Mouse (Mus musculus): Measurements from ENCODE around the gene Enpp3. TPM values are rescaled to one million over a fixed set of nuclear protein-coding genes. Genes with fewer than 3 reads are reported as not detected.

Gene Enpp3
- polyA plus RNA-seq, 1 experiment from 2014 or later = 3.3 TPM

DNA sequence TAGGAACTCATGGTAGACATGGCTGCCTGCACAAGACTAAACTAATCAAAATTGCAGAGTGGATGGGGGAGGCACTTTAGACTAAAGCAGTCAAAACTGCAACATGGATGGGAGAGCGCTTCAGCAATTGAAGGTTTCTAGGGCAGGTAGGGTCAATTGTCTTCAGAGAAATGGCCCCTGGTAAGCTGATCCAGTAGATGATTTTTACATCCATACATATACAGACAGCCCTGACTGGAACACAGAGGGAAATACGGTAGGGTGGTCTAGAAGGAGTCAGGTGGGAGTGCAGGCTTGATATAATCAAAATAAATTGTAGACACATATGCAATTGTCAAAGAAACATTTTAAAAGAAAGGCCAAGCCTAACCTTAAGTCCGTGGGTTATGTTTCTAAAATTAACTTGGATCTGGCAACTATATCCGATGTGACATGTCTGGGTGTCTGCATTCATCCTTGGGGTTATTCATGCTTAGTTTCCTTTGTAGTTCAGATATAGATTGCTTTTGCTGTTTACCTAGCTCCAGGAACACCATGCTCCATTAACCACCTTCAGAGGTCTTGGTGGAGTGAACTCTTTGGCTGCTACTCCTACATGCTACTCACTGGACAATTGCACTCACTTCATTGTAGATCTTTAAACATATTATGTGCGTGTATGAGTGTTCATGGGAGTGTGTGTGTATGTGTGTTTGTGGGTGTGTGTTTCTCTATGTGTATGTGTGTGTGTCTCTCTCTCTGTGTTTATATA, 107.4 kb downstream of the Enpp3 start:
- Histone ChIP-seq H3K4me3 (ENCODE audit: low read depth, low read length) (no peak overlapping the region), H3K27me3 (ENCODE audit: control insufficient read depth, insufficient read depth, low read length) (no peaks in the 10 kb centered on the region), H3K4me2 (ENCODE audit: low read depth, low read length) (no peak overlapping the region), H3K4me1 (ENCODE audit: control insufficient read depth, insufficient read depth, low read length) (no peaks in the 10 kb centered on the region), H3K36me3 (ENCODE audit: control insufficient read depth, insufficient read depth, low read length) (no peaks in the 10 kb centered on the region), H3K27ac (ENCODE audit: low read depth, low read length) (no peak overlapping the region), H3K9me3 (ENCODE audit: control insufficient read depth, low read length) (no peaks in the 10 kb centered on the region), H3K9ac (replicated peaks; ENCODE audit: low read depth, low read length) (no peak overlapping the region)
- ATAC-seq (ENCODE audit: low read depth) = no peak
- WGBS = 88% methylated on average over 5 of the region's 5 CpGs

DNA sequence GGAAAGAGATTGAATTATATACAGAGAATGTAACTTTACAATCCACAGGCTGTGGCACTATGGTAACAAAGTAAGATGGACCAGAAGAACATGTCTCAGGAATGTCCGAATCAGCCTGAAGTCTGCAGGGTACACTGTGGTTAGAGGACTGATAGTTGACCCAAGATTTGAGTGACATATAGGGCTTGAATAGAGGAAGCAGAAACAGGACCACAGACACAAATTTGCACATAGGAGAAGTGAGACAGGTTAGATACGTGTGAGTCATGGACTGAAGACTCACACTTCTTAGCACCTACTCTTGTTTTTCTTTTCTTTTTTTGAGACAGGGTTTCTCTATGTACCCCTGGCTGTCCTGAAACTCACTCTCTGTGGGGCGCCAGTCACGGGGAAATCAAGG, 115.1 kb downstream of the Enpp3 start:
- H3K36me3 ChIP-seq (ENCODE audit: control insufficient read depth, insufficient read depth, low read length) = no peaks in the 10 kb centered on the region
- no peak overlapping the region for H3K4me2 ChIP-seq (ENCODE audit: low read depth, low read length)
- H3K4me3 ChIP-seq (ENCODE audit: low read depth, low read length) = no peak overlapping the region
- H3K4me1 ChIP-seq (ENCODE audit: control insufficient read depth, insufficient read depth, low read length) = no peaks in the 10 kb centered on the region
- no peak for ATAC-seq (ENCODE audit: low read depth)
- H3K9me3 ChIP-seq (ENCODE audit: control insufficient read depth, low read length) = no peaks in the 10 kb centered on the region
- no peaks in the 10 kb centered on the region for H3K27me3 ChIP-seq (ENCODE audit: control insufficient read depth, insufficient read depth, low read length)
- H3K27ac ChIP-seq (ENCODE audit: low read depth, low read length) = no peak overlapping the region
- 87% methylated on average over 4 of the region's 4 CpGs for WGBS
- H3K9ac ChIP-seq (replicated peaks; ENCODE audit: low read depth, low read length) = no peak overlapping the region

DNA sequence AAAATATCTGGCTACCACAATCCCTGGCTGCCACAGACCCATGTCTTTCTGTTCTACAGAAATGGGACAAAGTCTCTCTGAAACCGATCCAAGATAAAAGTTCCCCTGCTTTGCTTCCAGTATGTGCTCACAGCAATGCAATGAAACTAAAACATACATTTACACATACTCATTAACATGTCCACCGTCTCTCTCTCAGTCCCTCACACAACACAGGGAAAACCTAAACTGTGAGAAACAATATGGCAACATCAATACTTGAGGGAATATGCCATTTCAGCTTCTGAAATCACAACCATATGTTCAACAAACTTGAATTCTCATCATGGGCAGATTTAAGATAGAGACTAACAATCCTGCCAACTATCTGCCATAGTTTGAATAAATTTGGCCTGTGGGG, 117.4 kb downstream of the Enpp3 start:
- H3K9me3 ChIP-seq (ENCODE audit: control insufficient read depth, low read length) = no peaks in the 10 kb centered on the region
- H3K4me1 ChIP-seq (ENCODE audit: control insufficient read depth, insufficient read depth, low read length) = no peaks in the 10 kb centered on the region
- 95% methylated on average over 2 of the region's 2 CpGs for WGBS
- H3K27me3 ChIP-seq (ENCODE audit: control insufficient read depth, insufficient read depth, low read length) = no peaks in the 10 kb centered on the region
- no peak overlapping the region for H3K9ac ChIP-seq (replicated peaks; ENCODE audit: low read depth, low read length)
- H3K4me3 ChIP-seq (ENCODE audit: low read depth, low read length) = no peak overlapping the region
- H3K36me3 ChIP-seq (ENCODE audit: control insufficient read depth, insufficient read depth, low read length) = no peaks in the 10 kb centered on the region
- H3K27ac ChIP-seq (ENCODE audit: low read depth, low read length) = no peak overlapping the region
- no peak for ATAC-seq (ENCODE audit: low read depth)
- H3K4me2 ChIP-seq (ENCODE audit: low read depth, low read length) = no peak overlapping the region

Other genes starting within 250 kb of the Enpp3 start
- 0.84 and 1.6 TPM in 2 replicates for gene Ccn2, start 247.4 kb downstream of the Enpp3 start, polyA plus RNA-seq (2014; fragmentation: Nextera tagmentation; extraction: Ambion mirVana)
- 0.52 and 5.3 TPM in 2 replicates for gene Enpp1, start 130.7 kb downstream of the Enpp3 start, polyA plus RNA-seq (2014; fragmentation: Nextera tagmentation; extraction: Ambion mirVana)
- 34.7 and 36.8 TPM in 2 replicates for gene Med23, start 27.2 kb upstream of the Enpp3 start, polyA plus RNA-seq (2014; fragmentation: Nextera tagmentation; extraction: Ambion mirVana)
- 4.6 and 7.0 TPM in 2 replicates for gene Arg1, start 84.7 kb upstream of the Enpp3 start, polyA plus RNA-seq (2014; fragmentation: Nextera tagmentation; extraction: Ambion mirVana)